Mouse (Mus musculus) MEL (cell line): ENCODE results near the gene Dock9.

Source experiments
- CTCF ChIP-seq, 3 experiments: IDR thresholded peaks in 2 of 3; conservative IDR thresholded peaks in 1 of 3; 2 replicates each; pipeline ENCODE4 v1.5.1; 2011 to 2012; ENCODE audit warnings: low read length in 3 of 3, low read depth in 2 of 3, mild to moderate bottlenecking in 2 of 3, improper control_type of control experiment in 1 of 3, inconsistent platforms in 1 of 3, mixed read lengths in 1 of 3, moderate library complexity in 1 of 3; ENCODE audit not compliant: control insufficient read depth in 1 of 3, insufficient read depth in 1 of 3, poor library complexity in 1 of 3, severe bottlenecking in 1 of 3
- ELF1 ChIP-seq: IDR thresholded peaks from 2 replicates; pipeline ENCODE4 v1.6.1; 2014; ENCODE audit warnings: low read depth, mild to moderate bottlenecking, inconsistent platforms, low read length, improper control_type of control experiment, moderate library complexity
- EP300 ChIP-seq, 2 experiments: IDR thresholded peaks; 2 replicates each; pipeline ENCODE4 v1.6.1; 2011; ENCODE audit warnings: improper control_type of control experiment in 2 of 2, low read length in 2 of 2, low read depth in 1 of 2, mild to moderate bottlenecking in 1 of 2
- JUND ChIP-seq: IDR thresholded peaks from 2 replicates; pipeline ENCODE4 v1.6.1; 2011; ENCODE audit warnings: low read depth, mild to moderate bottlenecking, improper control_type of control experiment, low read length
- KAT2A ChIP-seq: conservative IDR thresholded peaks from 2 replicates; pipeline ENCODE4 v1.6.1; 2012; ENCODE audit warnings: low read depth, low read length, improper control_type of control experiment, inconsistent platforms
- MAZ ChIP-seq: IDR thresholded peaks from 2 replicates; pipeline ENCODE4 v1.6.1; 2012; ENCODE audit warnings: low read depth, mild to moderate bottlenecking, inconsistent platforms, low read length, improper control_type of control experiment
- POLR2A ChIP-seq, 2 experiments: IDR thresholded peaks; 2 replicates each; pipeline ENCODE4 v1.6.1; 2011 to 2012; ENCODE audit warnings: low read length in 2 of 2, mild to moderate bottlenecking in 2 of 2, control low read depth in 1 of 2, improper control_type of control experiment in 1 of 2, low read depth in 1 of 2, moderate library complexity in 1 of 2; ENCODE audit not compliant: control insufficient read depth in 1 of 2, insufficient read depth in 1 of 2, poor library complexity in 1 of 2
- POLR2AphosphoS5 ChIP-seq: IDR thresholded peaks from 2 replicates; pipeline ENCODE4 v1.6.1; 2012; ENCODE audit warnings: low read depth, borderline replicate concordance, mild to moderate bottlenecking, inconsistent platforms, low read length, moderate library complexity, mixed read lengths
- RCOR1 ChIP-seq: IDR thresholded peaks from 2 replicates; pipeline ENCODE4 v1.6.1; 2012; ENCODE audit warnings: low read depth, mild to moderate bottlenecking, inconsistent platforms, low read length, improper control_type of control experiment
- TCF12 ChIP-seq: IDR thresholded peaks from 2 replicates; pipeline ENCODE4 v1.6.1; 2014; ENCODE audit warnings: low read depth, mild to moderate bottlenecking, inconsistent platforms, low read length, improper control_type of control experiment, moderate library complexity
- UBTF ChIP-seq: IDR thresholded peaks from 2 replicates; pipeline ENCODE4 v1.6.1; 2012; ENCODE audit warnings: low read depth, mild to moderate bottlenecking, inconsistent platforms, low read length, improper control_type of control experiment, moderate library complexity, borderline replicate concordance; ENCODE audit not compliant: insufficient read depth
- ZC3H11A ChIP-seq: IDR thresholded peaks from 2 replicates; pipeline ENCODE4 v1.6.1; 2012; ENCODE audit warnings: low read depth, mild to moderate bottlenecking, inconsistent platforms, low read length, improper control_type of control experiment

DNA sequence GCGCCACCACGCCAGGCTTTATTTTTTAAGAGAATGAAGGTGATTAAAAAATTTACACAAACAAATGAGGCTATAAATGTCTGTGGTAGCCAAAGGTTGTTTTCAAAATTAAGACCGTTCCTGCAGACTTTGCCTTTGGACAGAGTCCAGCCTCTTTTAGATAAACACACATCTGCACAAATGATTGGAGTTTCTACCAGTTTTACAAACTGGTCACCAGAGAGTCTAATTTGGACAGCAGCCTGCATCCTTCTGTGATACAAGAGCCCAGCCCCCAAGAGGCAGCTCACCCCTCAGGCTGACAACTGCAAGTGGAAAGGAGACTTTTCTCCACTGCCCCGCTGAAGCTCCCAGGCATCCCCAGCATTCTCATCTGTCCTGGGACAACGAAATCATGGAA is 76.2 kb downstream of the Dock9 start:
- TF ChIP-seq UBTF (no peak), MAZ (no peak), POLR2A (IDR thresholded peaks at IDR 0.05; ENCODE audit: control insufficient read depth in 1 of 2, insufficient read depth in 1 of 2, low read depth in 1 of 2, low read length in 2 of 2, poor library complexity in 1 of 2) (no peak), CTCF (IDR thresholded peaks at IDR 0.05 in 2 of 3, conservative IDR thresholded peaks at IDR 0.05 in 1 of 3; ENCODE audit: control insufficient read depth in 1 of 3, insufficient read depth in 1 of 3, low read depth in 2 of 3, low read length in 3 of 3, poor library complexity in 1 of 3, severe bottlenecking in 1 of 3) (no peak), ELF1 (no peak), KAT2A (no peak), RCOR1 (no peak), POLR2AphosphoS5 (no peak), JUND (no peak), TCF12 (no peak), ZC3H11A (no peak), EP300 (IDR thresholded peaks at IDR 0.05; ENCODE audit: low read depth in 1 of 2, low read length in 2 of 2) (no peak)
